21 mouse cellular contexts compared by ENCODE assay signal in genomic region chr6:94071676-94072075, GRCm38 (mm10).
"Had no signal": no experiment of that assay in that cellular context is flagged by ENCODE, and none has a peak within 500 bp of the region (broad histone marks: within the 10 kb centered on the region; RNA-seq: fewer than 3 reads in every experiment).

No protein-coding gene starts in this region.

- H3K9ac ChIP-seq: liver, embryonic 13.5 days; liver, embryonic 15.5 days; liver, postnatal 0 days; midbrain, embryonic 12.5 days; neural tube, embryonic 13.5 days; neural tube, embryonic 15.5 days; stomach, embryonic 15.5 days had no signal

- DNase-seq: liver, embryonic 13.5 days; liver, postnatal 0 days; lung, adult 2 months; lung, postnatal 36 days; midbrain, embryonic 14.5 days; right cerebral cortex, postnatal 14 days; thymus, adult 2 months; thymus, postnatal 25 days; thymus, postnatal 4 days had no signal

- ATAC-seq: liver, postnatal 0 days; lung, postnatal 0 days; midbrain, embryonic 16.5 days had no signal

- H3K36me3 ChIP-seq: liver, embryonic 13.5 days; liver, embryonic 15.5 days; midbrain, embryonic 10.5 days; midbrain, embryonic 12.5 days; neural tube, embryonic 13.5 days; neural tube, embryonic 15.5 days; stomach, embryonic 15.5 days had no signal

- H3K4me2 ChIP-seq: liver, embryonic 13.5 days; liver, embryonic 15.5 days; midbrain, embryonic 12.5 days; neural tube, embryonic 13.5 days; neural tube, embryonic 15.5 days; stomach, embryonic 15.5 days had no signal

- H3K27me3 ChIP-seq: liver, embryonic 13.5 days; liver, embryonic 15.5 days; megakaryocyte, embryonic 14.5 days; midbrain, embryonic 12.5 days; neural tube, embryonic 13.5 days; neural tube, embryonic 15.5 days; stomach, embryonic 15.5 days had no signal

- H3K9me3 ChIP-seq: liver, embryonic 13.5 days; liver, embryonic 15.5 days; megakaryocyte, embryonic 14.5 days; midbrain, embryonic 10.5 days; midbrain, embryonic 12.5 days; neural tube, embryonic 13.5 days; neural tube, embryonic 15.5 days; stomach, embryonic 15.5 days had no signal

- H3K4me1 ChIP-seq: liver, embryonic 15.5 days; megakaryocyte, embryonic 14.5 days had no signal

- H3K27ac ChIP-seq: liver, embryonic 13.5 days; liver, embryonic 15.5 days; macrophage; midbrain, embryonic 10.5 days; midbrain, embryonic 12.5 days; neural tube, embryonic 13.5 days; neural tube, embryonic 15.5 days; stomach, embryonic 15.5 days; stomach, postnatal 0 days had no signal

- H3K4me3 ChIP-seq: liver, embryonic 13.5 days; liver, embryonic 15.5 days; megakaryocyte, embryonic 14.5 days; midbrain, embryonic 10.5 days; midbrain, embryonic 12.5 days; myocyte; neural tube, embryonic 13.5 days; neural tube, embryonic 15.5 days; stomach, embryonic 15.5 days had no signal
